Mouse (Mus musculus) spleen, postnatal 10 days (tissue): Measurements from ENCODE around the gene Tpm1.

ENCODE experiments used
- DNase-seq, 2 experiments: peaks; one replicate each; pipeline ENCODE4 v3.0.0; 2021 to 2022; ENCODE audit warnings: low spot score in 2 of 2

Gene Tpm1

DNA sequence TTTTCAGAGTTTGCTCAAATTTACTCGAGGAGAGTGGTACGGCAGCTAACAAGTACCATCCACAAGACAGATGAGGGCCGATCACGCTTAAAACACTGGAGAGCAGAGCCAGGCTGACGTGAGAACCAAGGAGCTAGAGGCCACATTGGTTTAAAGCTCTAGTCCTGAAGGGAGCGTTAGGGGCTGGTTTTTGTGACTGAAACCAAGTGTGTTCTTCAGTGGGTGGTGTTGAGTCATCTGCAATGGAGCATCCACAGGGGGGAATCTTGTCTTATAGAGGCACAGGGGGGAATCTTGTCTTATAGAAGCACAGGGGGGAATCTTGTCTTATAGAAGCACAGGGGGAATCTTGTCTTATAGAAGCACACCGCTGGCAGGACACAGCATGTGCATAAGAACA, 22.3 kb downstream of the Tpm1 start:
- DNase-seq, result no peak

DNA sequence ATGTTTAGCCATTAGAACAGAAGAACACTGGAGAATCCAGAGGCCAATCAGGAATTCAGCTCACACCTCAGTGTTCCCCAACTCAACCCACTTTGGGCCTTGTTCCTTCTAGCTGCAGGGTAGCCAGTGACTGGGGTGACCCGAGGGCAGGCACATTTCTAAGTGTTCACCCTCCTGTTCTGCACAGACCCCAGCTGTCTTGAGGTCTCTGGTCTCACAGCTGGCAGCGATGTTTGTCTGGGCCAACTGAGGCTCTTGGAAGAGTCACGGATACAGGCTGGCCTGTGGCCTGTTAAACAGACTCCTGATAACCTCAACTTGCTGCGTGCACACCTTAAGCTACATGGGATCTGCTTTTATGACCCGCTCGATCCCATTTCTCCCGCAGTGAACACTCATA, 23.1 kb downstream of the Tpm1 start:
- peak in 1 of 2 experiments; percentile 29 for DNase-seq

DNA sequence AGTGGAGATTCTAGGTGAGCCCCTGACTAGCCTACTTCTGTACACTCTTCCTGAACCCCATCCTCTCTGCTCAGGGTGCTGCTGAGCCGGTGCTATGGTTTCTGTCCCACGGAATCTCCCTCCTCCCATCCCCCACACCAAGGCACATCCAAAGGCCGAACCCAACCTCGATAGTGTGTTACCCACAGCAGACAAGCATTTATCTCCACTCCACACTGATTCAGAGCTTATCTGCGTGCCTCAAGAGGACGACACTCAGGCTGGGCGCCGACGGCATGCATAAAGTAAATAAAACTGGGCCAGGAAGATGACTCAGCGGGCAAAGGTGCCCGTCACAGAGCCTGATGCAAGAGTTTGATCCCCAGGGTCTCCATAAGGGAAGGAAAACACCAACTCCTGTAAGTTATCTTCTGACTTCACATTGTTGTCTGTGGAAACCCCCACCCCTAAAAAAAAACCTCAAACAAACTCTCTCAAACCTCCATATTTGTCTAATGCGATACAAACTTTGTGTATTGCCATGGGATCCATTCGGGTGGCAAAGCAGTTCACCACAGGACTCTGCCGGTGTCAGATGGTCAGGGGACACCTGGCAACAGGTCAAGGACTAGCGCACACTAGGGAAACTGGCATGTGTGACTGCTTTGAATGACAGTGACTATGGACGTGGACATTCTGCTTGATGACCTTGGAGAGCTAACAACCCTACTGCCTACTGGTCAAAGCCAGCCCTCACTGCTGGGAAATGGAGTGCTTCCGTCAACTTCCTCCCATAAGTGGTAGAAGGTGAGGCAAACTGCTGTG, 24.1 kb downstream of the Tpm1 start:
- DNase-seq, result peak; percentile 59 to 80

DNA sequence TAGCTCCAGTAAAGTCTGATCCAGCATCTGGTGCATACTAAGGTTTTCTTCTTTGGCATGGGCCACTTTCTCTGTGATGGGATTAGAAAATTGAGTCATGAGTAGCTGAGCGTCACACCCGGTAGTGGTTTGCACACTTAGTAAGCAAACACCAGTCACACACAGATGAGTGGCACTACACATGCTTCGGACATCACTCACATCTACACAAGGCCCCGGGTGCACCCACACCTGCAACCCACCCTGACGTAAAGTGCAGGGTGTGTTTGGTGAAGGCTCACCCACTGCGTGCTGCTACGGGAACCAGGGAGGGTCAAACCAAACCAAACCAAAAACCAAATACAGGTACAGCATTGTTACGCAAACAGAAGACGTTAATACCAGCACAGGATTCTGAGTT, 25.8 kb downstream of the Tpm1 start:
- DNase-seq, result no peak

DNA sequence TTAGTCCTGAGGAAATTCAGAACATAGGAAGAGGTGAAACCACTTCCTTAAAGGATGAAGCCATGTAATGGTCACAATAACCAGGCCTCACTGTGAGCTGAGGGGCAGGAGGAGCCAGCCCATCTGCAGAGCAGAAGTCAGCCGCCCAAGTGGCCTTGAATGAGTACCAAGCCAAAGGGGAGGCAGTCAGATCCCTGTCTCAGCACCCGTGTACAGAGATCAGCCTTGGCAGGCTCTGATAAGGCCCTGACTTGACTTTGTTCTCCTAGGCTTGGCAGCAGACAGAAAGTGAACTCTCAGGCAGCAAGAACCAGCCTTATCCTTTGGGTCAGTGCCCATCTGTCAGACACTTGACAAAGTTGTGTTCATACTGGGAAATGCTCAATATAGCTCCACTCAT, 29.1 kb downstream of the Tpm1 start:
- DNase-seq, result peak in 1 of 2 experiments; percentile 30

DNA sequence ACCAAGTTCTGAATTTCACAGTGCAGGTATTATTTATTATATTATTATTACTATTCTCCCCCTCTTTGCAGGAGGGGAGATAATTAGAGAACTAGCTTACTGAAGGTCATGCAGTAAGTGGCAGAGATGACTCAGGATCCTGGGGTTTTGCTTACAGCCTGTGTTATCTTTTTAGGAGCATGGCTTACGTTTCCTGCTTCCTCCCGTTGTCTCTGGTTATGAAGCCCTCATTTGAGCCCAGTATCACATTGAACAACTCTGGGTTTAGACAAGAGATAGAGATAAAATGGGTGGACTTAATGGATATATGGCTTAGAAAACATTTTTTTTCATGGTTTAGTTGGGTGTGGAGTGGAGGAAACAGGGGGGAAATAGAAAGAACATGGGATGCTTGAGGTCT, 35.7 kb downstream of the Tpm1 start:
- DNase-seq, result no peak

DNA sequence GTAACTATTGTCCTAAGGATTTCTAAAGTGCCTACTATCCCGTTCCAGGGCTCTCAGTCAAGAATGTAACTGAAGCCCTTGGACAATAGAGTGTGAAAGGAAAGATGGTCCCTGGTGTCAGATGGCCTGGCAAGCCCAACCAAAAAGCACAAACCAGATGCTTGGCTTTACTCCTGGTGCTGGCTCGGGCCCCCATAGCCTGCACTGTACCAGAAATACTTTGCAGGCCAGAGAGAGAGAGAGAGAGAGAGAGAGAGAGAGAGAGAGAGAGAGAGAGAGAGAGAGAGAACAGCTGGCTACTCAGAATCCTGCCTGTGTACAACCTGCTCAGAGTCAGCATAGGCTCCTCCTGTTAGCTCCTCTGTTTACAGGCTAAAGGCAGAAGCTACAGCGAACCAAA, 36.7 kb downstream of the Tpm1 start:
- no peak for DNase-seq

DNA sequence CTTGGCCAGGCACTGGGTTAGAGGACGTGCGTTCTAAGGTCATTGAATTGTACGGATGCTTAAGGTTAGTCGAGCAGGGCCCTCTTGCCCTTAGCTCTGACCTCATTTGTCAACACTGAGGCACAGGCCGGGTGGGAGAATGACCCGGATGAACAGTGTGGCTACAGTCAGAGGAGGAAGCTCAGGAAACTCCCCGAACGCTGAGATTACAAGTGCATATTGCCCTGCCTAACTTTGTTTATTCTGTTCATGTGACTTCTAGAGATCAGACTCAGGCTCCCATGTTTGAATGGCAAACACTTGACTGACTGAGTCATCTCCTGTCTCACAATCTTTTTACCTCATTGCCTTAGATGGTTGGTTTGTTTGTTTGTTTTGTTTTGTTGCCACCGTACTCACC, 37.7 kb downstream of the Tpm1 start:
- DNase-seq, result no peak

DNA sequence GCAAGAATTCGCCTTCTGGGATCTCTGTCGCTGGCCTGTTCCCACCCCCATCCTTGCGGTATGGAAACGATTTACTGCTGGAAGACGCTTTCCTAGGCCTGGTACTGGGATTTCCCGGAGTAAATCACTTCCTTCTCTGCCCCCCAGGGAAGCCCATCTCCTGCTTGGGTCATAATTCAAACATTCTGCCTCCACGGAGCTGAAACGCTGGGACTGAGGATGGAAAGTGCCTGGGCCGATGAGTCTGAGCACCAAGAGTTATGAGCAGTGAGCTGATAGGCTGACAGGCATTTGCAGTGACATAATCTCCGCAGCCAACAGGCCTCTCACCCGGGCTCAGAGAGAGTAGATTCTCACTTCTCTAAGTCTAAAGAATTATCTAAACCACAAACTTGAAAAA, 40.4 kb downstream of the Tpm1 start:
- no peak for DNase-seq

DNA sequence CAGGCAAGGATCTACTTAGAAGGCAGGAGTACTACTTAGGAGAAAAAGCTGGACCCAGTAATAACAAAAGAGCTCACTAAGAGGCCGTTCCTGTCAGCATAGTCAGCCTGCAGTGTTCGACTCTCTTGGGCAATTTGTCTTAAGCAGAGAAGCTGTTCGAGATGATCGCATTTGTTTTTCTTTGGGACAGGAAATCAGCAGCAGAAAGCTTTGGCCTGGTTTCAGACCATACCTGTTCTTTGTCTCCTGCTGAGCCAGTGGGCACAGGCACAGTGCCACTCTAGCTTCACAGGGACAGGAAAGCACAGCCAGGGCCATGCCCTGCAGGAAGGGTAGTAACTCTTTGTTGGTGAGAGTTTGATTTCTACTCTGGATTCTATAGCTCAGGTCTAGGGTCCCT, 42.8 kb downstream of the Tpm1 start:
- DNase-seq, result no peak

DNA sequence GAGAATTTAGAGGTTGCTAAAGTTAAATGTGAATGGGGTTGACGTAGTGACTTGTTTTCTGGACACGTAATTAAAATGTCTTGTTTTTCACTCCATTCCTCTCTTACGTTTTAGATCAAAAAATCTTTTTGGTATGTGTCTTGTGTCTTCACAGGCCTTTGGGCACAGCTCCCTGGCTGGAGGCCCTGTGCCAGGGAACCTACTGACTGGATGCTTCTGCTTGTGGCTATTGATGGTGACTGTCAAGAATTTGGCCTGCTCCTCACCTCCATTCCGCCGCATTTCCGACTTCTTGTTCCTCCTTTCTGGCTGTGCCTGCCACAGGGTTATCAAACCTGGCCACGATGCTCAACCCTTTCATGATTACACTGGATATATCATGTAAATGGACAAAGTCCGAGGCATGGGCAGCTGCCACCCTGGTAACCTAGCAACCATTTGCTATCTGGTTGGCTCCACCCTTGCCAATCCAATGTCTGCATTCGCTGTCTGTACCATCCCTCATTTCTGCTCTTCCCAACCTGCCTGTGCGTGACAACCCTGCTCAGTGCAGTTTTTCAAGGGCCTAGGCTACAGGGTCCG, 44.0 kb downstream of the Tpm1 start:
- no peak for DNase-seq

DNA sequence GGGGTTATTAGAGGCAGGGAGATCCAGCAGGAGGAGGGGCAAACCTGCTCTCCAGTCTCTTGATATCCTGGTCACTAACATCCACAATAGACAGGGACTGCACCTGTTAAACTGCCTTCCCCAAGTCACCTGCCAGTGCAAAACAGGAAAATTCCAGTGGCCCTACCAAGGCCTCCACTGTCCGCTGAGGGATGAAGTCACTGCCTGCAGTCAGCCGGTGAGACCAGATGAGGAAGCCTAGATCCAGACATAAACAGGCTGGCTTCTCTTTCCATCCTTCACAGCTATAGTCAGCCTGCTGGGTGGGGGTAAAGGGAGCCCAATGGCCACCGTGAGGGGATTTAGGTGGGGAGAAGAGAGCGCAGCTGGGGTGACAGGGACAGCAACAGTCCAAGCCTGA, 45.5 kb downstream of the Tpm1 start:
- no peak for DNase-seq

DNA sequence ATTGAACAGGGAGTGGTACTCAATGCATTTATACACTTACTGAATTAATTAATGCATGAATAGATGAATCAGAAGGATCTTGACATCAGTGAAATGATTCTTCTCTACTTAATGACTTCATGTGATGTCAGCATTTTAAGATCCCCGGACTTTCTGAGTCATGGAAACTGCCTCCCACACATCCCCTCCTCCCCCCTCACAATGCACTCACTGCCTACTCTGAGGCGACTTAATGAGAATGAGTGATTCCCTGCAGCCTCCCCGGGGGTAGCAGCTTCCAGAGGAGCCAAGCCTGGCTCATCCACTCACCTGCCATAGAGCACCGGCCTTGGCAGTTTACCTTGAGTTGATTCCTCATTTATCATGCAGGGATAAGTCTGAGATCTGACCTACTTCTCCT, 46.0 kb downstream of the Tpm1 start:
- no peak for DNase-seq

DNA sequence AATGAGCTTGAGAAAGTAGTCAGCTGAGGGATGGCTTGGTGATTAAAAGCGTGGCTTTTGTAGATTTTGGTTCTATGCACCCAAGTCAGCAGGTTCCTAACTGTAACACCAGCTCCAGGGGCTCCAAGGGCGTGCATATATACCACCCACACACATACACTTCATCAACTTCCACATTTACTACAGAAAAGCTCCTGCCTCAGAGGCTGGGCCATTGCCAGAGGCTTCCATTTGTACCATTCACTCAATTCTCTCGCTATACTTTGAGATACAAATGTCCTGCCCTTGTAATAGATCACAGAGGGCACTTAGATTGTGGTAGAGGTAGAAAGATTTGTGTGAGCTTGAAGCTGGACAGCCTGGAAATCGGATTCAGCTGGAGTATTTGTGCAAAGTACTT, 47.7 kb downstream of the Tpm1 start:
- no peak for DNase-seq

DNA sequence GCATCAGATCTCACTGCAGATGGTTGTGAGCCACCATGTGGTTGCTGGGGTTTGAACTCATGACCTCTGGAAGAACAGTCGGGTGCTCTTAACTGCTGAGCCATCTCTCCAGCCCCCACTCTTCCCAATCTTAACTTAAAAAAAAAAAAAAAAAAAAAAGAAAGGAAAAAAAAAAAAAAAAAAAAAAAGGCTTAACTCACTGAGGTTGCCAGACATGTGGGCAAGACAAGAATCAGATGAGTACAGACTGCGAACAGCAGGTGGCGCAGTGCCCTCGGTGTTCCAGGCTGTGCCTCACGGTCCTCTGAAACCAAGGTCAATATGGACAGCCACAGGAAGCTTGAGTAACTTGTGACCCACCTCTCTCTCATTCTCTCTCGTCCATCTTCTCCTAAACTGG, 48.2 kb downstream of the Tpm1 start:
- peak; percentile 66 to 87 for DNase-seq

DNA sequence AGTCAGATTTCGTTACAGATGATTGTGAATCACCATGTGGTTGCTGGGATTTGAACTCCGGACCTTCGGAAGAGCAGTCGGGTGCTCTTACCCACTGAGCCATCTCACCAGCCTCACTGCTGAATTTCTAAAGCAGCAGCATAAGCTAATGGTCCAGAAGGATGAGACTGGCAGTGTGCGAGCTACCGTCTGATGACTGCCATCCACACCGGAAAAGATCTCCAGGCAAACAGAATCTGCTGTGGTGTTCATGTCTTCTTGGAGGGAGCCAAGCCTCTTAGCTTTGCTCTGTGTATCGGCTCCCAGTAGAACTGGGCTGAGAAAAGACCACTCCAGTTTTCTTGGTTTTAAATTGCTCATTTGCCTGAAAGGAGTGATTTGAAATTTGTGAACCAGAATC, 49.5 kb downstream of the Tpm1 start:
- no peak for DNase-seq

DNA sequence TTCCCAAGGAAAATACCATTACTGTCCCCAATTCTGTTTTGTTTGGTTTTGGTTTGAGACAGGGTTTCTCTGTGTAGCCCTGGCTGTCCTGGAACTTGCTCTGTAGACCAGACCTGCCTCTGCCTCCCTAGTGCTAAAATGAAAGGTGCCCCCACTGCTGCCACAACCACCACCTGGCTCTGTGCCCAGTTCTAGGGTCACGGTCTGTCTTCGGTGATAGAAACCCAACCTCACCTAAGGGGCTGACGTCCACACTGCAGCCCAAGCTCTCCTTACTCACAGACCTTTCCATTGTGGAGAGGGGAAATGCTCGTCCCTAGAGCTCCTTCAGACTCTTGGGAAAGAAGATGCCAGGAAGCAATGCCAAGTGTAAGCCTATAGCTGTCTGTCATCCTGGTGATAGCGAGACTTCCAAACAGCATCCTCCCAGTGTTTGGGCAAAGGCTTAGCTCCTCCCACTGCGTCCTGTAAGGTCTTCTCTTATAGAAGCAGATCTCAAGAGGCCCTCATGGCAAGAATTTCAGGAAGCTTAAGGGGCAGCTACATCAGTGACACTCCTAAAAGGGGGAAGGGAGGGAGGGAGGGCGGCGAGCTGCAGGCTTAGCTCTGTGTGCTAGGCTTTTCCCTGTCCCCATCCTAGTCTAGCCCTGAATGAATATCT, 57.3 kb downstream of the Tpm1 start:
- DNase-seq, result no peak

DNA sequence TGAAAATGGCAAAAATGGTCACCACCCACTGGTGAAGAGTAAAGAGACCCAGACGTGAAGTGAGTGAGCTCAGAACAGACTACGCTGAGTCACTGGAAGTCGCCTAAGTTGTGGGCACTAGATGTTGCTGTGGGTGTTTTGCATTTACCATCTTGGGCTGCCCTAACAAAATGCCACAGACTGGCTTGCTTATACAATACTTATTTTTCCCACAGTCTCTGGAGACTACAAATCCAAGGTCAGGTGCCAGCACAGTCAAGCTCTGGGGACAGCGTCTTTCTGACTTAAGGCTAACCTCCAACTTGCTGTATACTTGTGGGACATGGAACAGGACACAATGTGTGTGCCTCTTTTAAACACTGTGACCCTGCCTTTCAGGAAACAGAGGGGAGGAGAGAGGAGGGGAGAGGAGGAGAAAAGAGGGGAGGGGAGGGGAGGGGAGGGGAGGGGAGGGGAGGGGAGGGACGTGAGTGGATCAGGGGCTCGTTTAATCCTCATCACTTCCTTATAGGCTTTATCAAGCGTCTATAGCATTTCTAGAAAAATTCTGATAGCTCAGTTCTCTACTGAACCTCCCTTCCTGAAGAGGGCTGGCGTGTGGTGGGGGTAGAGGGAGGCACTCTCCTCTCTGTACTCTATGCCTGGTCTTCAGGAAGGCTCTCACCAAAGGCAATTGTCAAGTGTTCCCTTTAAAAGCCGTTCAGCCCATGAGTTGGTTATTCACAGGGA, 58.0 kb downstream of the Tpm1 start:
- DNase-seq, result no peak

DNA sequence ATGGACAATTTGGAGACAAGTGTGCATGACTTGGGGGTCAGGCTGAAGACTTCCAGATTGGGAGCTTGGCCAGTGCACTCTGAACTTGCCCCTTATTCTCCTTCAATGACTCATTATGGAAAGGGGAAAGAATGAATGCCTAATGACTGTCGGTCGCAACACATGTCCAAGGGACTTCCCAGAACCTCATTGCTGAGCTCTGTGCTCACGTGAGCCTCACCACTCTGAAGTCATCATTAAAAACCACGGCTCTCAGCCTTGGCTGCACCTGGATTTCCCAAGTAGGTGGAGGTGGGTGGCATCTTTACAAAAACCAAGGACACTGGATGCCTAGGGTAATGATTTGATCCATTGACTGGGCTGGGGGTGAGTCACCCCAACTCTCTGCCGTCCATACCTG, 59.2 kb downstream of the Tpm1 start:
- DNase-seq, result no peak

DNA sequence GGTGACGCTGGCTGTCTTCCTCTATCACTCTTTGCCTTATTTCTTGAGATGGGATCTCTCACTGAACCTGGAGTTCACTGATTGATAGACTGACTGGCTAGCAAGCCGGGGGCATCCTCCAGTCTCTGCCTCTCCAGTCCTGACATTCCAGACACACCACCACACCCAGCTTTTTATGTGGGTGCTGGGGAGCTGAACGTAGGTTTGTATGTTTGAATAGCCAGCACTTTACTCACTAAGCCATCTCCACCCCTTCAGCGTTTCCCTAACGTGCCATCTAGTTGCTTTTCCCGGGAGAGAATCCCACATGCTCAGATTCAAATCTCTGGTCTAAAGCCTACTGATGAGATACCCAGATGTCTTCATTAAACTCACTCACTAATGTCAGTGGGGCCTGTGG, 59.6 kb downstream of the Tpm1 start:
- no peak for DNase-seq

DNA sequence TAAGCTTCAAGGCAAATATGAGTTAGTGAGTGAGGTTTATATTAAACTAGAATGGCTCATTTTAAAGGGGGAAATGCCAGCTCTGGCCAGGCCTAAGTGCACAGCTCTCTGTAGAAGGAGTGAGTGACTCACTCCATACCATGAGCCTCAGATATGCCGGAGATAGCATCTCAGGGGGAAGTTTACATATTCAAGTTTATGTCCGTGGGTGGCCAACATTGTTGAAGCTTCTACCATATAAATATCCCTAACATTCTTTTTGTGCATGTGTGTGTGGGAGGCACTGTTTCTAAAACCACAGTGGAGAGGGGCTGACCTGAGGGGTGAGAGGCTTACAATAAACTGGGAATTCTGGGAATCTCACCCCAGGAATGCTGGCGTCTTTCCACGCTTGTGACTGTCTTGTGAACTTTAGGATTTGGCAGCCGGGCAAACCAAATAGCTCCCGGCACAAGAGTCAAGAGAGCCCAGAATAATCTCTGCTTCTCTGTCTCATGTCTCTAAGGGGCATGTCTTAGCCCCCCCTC, 60.3 kb downstream of the Tpm1 start:
- DNase-seq, result no peak

DNA sequence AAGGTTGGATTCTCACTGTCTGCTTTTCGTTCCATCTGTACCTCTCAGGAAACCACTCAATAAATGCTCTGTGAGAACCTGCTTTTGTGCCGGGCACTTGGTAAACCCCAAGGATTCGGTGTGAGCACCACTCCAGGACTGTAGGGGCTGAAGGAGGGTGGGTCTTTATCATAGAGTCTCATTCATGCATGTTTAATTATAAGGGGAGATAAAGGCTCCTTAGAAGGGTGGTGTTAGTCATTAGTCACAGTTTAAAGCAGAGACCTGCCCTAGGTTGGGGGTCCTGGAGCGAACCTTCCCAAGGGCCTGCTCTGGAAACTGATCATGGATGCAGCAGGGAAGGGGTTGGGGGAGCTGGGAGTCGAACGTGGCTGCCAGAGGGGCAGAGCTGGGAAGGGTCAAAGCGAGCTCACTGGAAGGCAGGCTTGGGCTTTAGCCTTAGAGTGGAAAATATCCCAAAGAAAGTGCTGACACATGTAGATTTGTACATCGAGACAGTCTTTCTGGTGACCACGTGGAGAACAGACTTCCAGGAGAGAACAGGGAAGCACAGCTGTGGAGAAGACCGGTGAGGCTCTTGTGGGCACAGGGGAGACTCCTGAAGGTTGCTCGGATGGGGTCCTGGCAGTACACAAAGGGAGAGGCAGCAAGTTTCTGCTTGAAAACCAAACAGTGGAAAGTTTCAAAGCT, 60.9 kb downstream of the Tpm1 start:
- no peak for DNase-seq
